Mouse (Mus musculus) embryonic facial prominence, embryonic 13.5 days (tissue): ENCODE results near the gene Dpep2nb. TPM values are rescaled to one million over a fixed set of nuclear protein-coding genes. Genes with fewer than 3 reads are reported as not detected.

Experiments used
- ATAC-seq: fragments of 200-750 bp; cut with Nextera tagmentation; 2 replicates; pipeline ENCODE4 v1.8.0; 2017; ENCODE audit warnings: low read depth; ENCODE audit not compliant: insufficient number of reproducible peaks, insufficient read depth, low FRiP score, low TSS enrichment
- H3K27ac ChIP-seq: fragments of 300-500 bp; sonication (generic); 2 replicates; pipeline ENCODE4 v1.5.1; 2015; ENCODE audit warnings: moderate library complexity, mild to moderate bottlenecking, inconsistent platforms
- H3K27me3 ChIP-seq: fragments of 300-500 bp; sonication (generic); 2 replicates; pipeline ENCODE4 v1.6.1; 2015; ENCODE audit warnings: mild to moderate bottlenecking, inconsistent platforms
- H3K36me3 ChIP-seq: fragments of 300-500 bp; sonication (generic); 2 replicates; pipeline ENCODE4 v1.6.1; 2015; ENCODE audit warnings: mild to moderate bottlenecking, inconsistent platforms
- H3K4me1 ChIP-seq: fragments of 300-500 bp; sonication (generic); 2 replicates; pipeline ENCODE4 v1.6.1; 2015; ENCODE audit warnings: inconsistent platforms
- H3K4me2 ChIP-seq: fragments of 300-500 bp; sonication (generic); 2 replicates; pipeline ENCODE4 v1.6.1; 2015; ENCODE audit warnings: moderate library complexity, mild to moderate bottlenecking, inconsistent platforms
- H3K4me3 ChIP-seq: fragments of 300-500 bp; sonication (generic); 2 replicates; pipeline ENCODE4 v1.5.1; 2015; ENCODE audit warnings: mild to moderate bottlenecking, inconsistent platforms
- H3K9ac ChIP-seq: fragments of 300-500 bp; sonication (generic); 2 replicates; pipeline ENCODE4 v1.6.1; 2015; ENCODE audit warnings: mild to moderate bottlenecking, inconsistent platforms
- H3K9me3 ChIP-seq: fragments of 300-500 bp; sonication (generic); 2 replicates; pipeline ENCODE4 v1.6.1; 2016; ENCODE audit warnings: inconsistent platforms
- WGBS: fragments of 180-500 bp; shearing (Covaris S2); methylation state at CpG from one replicate; pipeline ENCODE4 v1.1.7; 2015; ENCODE audit warnings: mixed read lengths; 5-methylcytosine and 5-hydroxymethylcytosine counted together
- polyA plus RNA-seq: library from polyadenylated mRNA; unstranded; fragments of >200 nt; fragmentation: Nextera tagmentation; extraction: Ambion mirVana; gene quantifications from 2 replicates; pipeline ENCODE4 v1.2.1, GENCODE M21; 2015

Dpep2nb gene
- polyA plus RNA-seq, 1 experiment from 2014 or later, result not detected

DNA sequence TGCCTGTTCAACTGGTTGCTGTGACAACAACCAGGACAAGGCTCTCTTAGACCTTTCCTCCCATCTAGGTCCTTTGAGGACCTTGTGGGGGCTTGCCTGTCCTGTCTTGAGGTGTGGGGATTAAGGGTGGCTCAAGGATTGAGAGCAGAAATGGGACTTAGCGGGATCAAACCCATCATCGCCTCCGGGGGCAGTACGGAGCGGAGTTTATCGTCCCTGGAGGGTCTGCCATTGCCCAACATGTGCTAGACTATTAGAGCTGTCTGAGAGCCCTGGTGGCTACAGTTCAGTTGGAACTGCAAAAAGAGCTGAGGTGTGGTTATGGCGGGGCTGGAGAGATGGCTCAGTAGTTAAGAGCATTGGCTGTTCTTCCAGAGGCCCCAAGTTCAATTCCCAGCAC is 30.4 kb downstream of the Dpep2nb start:
- H3K9ac ChIP-seq, result no peak overlapping the region
- no peak overlapping the region for H3K4me2 ChIP-seq
- no peaks in the 10 kb centered on the region for H3K9me3 ChIP-seq
- no peaks in the 10 kb centered on the region for H3K27me3 ChIP-seq
- H3K27ac ChIP-seq, result no peak overlapping the region
- no peaks in the 10 kb centered on the region for H3K36me3 ChIP-seq
- ATAC-seq, result no peak
- WGBS, result 68% methylated on average over 7 of the region's 7 CpGs
- H3K4me1 ChIP-seq, result no peaks in the 10 kb centered on the region
- no peak overlapping the region for H3K4me3 ChIP-seq

DNA sequence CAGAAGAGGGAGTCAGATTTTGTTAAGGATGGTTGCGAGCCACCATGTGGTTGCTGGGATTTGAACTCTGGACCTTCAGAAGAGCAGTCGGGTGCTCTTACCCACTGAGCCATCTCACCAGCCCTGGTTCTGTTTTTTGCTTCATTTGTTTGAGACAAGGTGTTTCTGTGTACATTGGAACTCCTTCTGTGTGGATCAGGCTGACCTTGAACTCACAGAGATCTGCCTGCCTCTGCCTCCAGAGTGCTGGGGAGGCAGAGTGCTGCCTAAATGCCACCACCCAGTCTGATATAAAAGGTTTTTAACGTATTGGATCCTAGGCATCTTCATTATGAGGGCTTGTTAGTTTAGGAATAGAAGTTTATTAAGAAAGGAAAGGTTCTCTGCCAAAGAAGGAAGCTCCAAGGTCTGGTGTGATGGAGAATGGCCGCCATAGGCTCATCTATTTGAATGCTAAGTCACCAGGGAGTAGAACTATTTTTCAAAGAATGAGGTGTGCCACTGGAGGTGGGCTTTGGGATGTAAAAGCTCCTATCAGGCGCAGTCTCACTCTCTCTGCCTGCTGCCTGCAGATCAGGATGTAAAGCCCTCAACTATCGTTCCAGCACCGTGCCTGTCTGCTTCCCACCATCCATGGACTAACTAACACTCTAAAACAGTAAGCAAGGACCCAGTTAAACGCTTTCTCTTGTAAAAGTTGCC is 34.6 kb downstream of the Dpep2nb start:
- Histone ChIP-seq H3K36me3 (no peaks in the 10 kb centered on the region), H3K27me3 (no peaks in the 10 kb centered on the region), H3K9me3 (no peaks in the 10 kb centered on the region), H3K9ac (no peak overlapping the region), H3K4me2 (no peak overlapping the region), H3K4me1 (peaks cover 11% of the 10 kb centered on the region), H3K4me3 (no peak overlapping the region), H3K27ac (no peak overlapping the region)
- ATAC-seq, result no peak
- 70% methylated on average over 8 of the region's 8 CpGs for WGBS

DNA sequence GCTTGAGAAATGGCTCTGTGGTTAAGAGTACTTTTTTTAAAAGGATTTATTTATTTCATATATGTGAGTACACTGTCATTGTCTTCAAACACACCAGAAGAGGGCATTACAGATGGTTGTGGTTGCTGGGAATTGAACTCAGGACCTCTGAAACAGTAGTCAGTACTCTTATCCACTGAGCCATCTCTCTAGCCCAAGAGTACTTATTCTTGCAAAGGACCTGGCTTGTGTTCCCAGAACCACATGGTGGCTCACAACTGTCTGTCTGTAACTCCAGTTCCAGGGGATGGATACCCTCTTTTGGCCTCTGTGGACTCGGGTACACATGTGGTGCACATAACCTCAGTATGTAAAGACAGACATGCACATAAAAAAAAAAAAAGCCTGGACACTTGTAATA is 36.4 kb downstream of the Dpep2nb start:
- 70% methylated on average over 1 of the region's 1 CpGs for WGBS
- no peaks in the 10 kb centered on the region for H3K27me3 ChIP-seq
- no peak overlapping the region for H3K4me3 ChIP-seq
- no peak overlapping the region for H3K4me2 ChIP-seq
- no peak overlapping the region for H3K27ac ChIP-seq
- H3K9ac ChIP-seq, result no peak overlapping the region
- peaks cover 21% of the 10 kb centered on the region for H3K4me1 ChIP-seq
- H3K36me3 ChIP-seq, result no peaks in the 10 kb centered on the region
- no peak for ATAC-seq
- H3K9me3 ChIP-seq, result no peaks in the 10 kb centered on the region

DNA sequence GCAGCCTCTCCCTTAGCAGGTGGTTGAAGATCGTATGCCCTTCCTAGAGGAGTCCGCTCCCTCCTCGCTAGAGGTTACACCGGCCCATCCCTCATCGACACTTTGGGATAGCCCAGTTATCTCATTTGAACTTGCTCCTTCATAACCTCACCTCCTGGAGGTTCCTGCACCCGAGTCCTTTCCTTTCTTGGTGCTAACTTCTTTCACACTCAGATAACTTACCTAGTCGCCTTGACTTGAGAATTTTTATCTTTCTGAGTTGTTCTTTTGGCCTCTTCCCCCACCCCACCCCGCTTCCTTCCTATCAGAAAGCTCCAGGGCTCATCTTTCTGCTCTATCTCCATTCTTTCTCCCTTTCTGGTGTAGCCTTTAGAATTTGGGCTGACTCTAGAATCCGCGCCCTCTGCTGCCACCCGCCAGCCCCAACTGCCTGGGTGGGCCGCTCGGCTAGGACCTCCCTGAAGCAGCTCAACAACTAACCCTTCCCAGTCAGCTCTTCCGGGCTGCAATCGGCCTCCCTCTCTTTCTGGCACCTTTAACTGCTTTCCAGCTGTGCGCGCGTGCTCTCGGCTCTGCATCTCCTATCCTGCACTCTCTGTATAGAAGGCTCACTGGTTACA is 39.0 kb downstream of the Dpep2nb start:
- no peaks in the 10 kb centered on the region for H3K27me3 ChIP-seq
- H3K9me3 ChIP-seq, result no peaks in the 10 kb centered on the region
- peak overlapping the region; percentile 57; the same call in 1 of the 2 replicates for H3K9ac ChIP-seq
- peaks cover 35% of the 10 kb centered on the region for H3K4me1 ChIP-seq
- H3K36me3 ChIP-seq, result no peaks in the 10 kb centered on the region
- H3K4me2 ChIP-seq, result peak overlapping the region; percentile 75
- H3K4me3 ChIP-seq, result peak overlapping the region; percentile 84
- ATAC-seq, result no peak
- WGBS, result 7% methylated on average over 19 of the region's 19 CpGs
- H3K27ac ChIP-seq, result peak overlapping the region; percentile 39

DNA sequence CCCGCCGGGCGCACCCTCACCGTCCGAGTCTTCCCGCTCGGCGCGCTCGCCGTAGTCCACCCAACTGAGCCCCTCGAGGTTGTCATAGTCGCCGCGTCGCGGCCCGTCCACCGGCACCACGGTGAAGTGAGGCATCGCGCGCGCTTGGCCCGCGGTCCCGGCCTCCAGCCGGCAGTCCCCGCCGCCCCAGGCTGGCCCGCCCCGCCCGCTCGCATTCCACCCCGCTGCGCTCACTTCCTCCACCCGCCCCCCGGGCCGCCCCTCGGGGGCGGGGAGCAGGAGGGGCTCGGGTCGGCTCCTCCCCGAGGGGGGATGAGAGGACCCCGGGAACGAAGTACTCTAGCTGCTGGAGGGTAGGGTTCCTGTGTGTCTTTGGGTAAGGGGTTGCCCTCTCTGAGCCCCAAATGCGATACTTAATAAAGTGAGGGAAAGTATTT is 39.9 kb downstream of the Dpep2nb start, which contains the start of gene Slc12a4:
Slc12a4 (minus strand) TSS at position 193 of the 437 bp plus-strand sequence.
- Histone ChIP-seq H3K27ac (peak within 1 kb of the TSS; percentile 94), H3K36me3 (peaks cover 4% of the 10 kb centered on the region; the same call in 1 of the 2 replicates), H3K4me1 (peaks cover 41% of the 10 kb centered on the region), H3K9me3 (no peaks in the 10 kb centered on the region), H3K9ac (peak within 1 kb of the TSS; percentile 92), H3K27me3 (no peaks in the 10 kb centered on the region), H3K4me3 (peak within 1 kb of the TSS; percentile 84), H3K4me2 (peak within 1 kb of the TSS; percentile 75)
- ATAC-seq, result peak; percentile 84
- under 1% methylated on average over 47 of the region's 47 CpGs for WGBS

DNA sequence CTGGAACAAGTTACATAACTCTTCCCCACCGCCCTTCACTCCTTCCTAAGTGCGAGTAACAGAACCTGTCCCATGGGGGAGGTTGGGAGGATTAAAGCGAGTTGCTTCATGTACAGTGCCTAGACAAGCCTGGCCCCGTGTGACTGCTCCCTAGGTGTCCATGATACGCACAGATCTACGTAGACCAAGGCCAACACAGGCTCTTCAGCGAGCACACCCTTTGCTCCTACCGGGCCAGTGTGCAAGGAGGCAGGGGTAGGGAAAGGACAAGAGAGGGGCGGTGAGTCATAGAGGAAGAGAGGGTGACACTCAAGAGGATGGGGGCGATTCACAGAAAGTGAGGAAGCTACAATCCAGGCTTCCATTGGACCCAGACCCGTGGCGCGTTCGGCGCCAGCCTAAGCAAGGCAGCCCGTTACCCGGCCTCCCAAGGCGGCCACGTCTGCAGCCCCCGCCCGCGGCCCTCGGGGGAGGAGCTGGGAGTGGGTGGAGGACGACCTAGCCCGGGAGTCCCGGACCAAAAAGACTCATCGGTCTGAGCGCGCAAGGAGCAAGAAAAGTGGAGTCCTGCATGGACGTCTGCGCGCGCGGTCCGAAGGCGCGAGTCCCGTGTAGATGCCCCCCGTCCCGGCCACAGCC is 40.4 kb downstream of the Dpep2nb start:
- H3K27me3 ChIP-seq, result no peaks in the 10 kb centered on the region
- ATAC-seq, result peak; percentile 72
- H3K4me1 ChIP-seq, result peaks cover 41% of the 10 kb centered on the region
- H3K36me3 ChIP-seq, result peaks cover 7% of the 10 kb centered on the region
- WGBS, result 1% methylated on average over 40 of the region's 40 CpGs
- no peaks in the 10 kb centered on the region for H3K9me3 ChIP-seq
- H3K27ac ChIP-seq, result peak overlapping the region; percentile 94
- H3K9ac ChIP-seq, result peak overlapping the region; percentile 92
- peak overlapping the region; percentile 84 for H3K4me3 ChIP-seq
- H3K4me2 ChIP-seq, result peak overlapping the region; percentile 75

DNA sequence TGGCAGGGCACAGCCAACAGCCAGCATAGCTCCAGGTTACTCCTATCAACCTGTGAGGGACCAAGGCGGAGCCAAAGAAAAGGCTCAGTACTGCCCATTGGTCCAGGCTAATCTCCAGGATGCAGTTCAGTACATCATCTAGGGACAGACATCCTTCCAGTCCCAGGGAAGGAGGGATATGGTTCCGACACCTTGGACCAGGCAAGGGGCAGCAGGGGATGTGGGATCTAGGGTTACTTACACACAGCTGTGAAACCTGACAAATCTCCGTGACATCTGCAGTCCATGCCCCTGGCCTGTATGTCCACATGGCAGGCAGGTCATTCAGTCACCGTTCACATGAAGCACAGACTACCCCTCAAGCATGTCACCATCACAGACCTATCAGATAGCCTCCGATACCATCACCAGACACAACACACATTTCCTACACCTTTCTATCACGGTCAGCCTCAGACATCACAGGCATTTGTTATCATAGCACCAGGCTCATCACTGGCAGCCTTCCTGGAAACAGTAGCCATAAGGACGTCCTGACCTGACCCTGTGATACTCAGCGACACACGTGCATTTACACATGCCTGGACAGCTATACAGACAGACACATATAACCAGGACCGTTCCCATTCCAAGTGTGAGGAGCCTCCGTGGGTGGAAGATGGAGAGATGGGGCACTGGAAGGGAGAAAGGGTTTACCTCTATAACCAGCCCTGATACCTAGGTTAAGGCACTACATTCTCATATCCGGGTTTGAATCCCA is 41.1 kb downstream of the Dpep2nb start:
- WGBS, result 52% methylated on average over 12 of the region's 12 CpGs
- ATAC-seq, result no peak
- peaks cover 47% of the 10 kb centered on the region for H3K4me1 ChIP-seq
- no peaks in the 10 kb centered on the region for H3K27me3 ChIP-seq
- H3K9me3 ChIP-seq, result no peaks in the 10 kb centered on the region
- peak overlapping the region; percentile 94; the same call in 1 of the 2 replicates for H3K27ac ChIP-seq
- H3K9ac ChIP-seq, result peak overlapping the region; percentile 92
- H3K4me3 ChIP-seq, result peak overlapping the region; percentile 84
- peaks cover 14% of the 10 kb centered on the region for H3K36me3 ChIP-seq
- H3K4me2 ChIP-seq, result peak overlapping the region; percentile 75

DNA sequence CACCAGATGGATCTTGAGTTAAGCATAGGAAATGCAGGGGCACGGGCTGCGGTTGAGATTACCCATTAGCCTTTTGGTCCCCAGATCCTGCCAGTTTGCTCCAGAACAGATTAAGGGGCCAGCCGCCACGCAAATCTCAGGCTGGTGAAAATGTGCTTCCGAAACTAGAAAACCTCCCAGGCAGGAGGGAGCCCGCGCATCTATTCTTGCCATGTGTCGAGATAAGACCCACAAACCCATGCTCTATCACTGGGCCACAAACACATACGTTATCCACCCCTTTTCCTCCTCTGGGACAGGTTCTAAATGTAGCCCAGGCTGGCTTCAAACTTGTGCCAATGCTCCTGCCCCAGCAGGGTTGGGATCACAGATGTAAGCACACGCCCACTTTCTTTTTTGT is 44.2 kb downstream of the Dpep2nb start:
- WGBS, result 88% methylated on average over 10 of the region's 10 CpGs
- H3K27me3 ChIP-seq, result no peaks in the 10 kb centered on the region
- H3K4me3 ChIP-seq, result no peak overlapping the region
- H3K36me3 ChIP-seq, result peaks cover 41% of the 10 kb centered on the region
- H3K27ac ChIP-seq, result no peak overlapping the region
- no peaks in the 10 kb centered on the region for H3K9me3 ChIP-seq
- no peak overlapping the region for H3K4me2 ChIP-seq
- H3K9ac ChIP-seq, result no peak overlapping the region
- ATAC-seq, result no peak
- peaks cover 44% of the 10 kb centered on the region for H3K4me1 ChIP-seq

DNA sequence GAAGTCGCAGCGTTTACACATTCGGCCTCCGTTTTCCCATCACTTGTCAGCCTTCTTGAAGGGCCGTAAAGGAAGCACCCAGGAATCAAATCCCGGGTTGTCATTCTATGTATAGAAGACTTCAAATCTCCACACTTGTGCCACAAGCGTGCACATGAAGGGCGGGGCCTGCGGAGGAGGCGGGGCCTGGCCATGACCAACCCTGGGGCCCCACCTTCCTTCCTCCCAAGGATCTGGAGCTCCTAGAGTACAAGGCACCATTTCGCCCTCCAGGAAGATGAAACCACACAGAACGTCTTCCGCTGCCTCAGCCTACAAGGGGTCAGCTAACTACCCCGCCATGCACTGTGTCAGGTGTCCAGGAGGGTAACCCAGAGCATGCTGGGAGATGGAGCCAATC is 44.7 kb downstream of the Dpep2nb start:
- Histone ChIP-seq H3K27me3 (no peaks in the 10 kb centered on the region), H3K4me2 (no peak overlapping the region), H3K9me3 (no peaks in the 10 kb centered on the region), H3K4me1 (peaks cover 40% of the 10 kb centered on the region), H3K36me3 (peaks cover 45% of the 10 kb centered on the region), H3K9ac (no peak overlapping the region), H3K4me3 (no peak overlapping the region), H3K27ac (no peak overlapping the region)
- ATAC-seq, result no peak
- 75% methylated on average over 14 of the region's 14 CpGs for WGBS

DNA sequence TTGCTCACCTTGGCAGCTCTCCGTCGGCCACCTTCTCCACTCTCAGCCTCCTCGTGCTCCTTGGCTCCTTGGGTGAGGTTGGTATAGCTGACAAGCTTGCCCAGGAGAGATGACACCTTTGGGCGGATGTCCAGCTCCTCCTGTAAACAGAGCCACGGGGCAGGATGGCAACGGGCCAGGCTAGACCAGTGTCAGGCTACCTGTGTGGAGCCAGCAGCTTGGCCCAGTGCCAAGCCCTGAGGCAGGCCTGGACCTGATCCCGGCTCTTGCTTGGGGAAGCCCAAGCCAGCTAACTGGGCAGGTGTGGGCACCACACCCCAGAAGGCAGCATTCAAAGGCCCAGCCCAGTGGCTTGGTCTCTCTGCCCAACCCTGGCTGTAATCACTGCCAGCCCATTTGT is 46.4 kb downstream of the Dpep2nb start:
- ATAC-seq, result no peak
- peaks cover 61% of the 10 kb centered on the region for H3K36me3 ChIP-seq
- H3K27me3 ChIP-seq, result no peaks in the 10 kb centered on the region
- WGBS, result 76% methylated on average over 7 of the region's 7 CpGs
- no peak overlapping the region for H3K9ac ChIP-seq
- no peak overlapping the region for H3K4me2 ChIP-seq
- no peak overlapping the region for H3K4me3 ChIP-seq
- H3K9me3 ChIP-seq, result no peaks in the 10 kb centered on the region
- H3K27ac ChIP-seq, result no peak overlapping the region
- peaks cover 30% of the 10 kb centered on the region for H3K4me1 ChIP-seq

DNA sequence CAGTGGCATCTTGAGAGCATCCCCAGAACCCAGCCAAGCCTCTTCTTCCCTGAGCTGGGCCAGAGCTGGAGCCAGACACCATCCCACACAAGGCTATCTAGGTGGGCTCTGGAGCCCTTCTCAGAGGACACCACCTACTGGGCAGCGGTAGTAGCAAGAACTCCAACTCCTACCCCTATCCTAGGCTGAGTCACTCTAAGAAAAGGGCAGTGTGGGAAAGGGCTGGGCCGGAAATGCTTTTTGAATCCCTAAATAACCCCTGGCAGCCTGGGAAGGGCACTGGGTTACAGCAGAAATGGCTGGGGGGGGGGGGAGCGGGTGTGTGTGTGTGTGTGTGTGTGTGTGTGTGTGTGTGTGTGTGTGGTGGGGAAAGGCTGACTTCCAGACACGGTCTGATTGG is 48.0 kb downstream of the Dpep2nb start:
- no peaks in the 10 kb centered on the region for H3K27me3 ChIP-seq
- WGBS, result 70% methylated on average over 4 of the region's 4 CpGs

More for the DNA sequence above, 48.0 kb downstream of the Dpep2nb start:
- Histone ChIP-seq H3K4me2 (no peak overlapping the region), H3K4me3 (no peak overlapping the region), H3K27ac (no peak overlapping the region), H3K9me3 (no peaks in the 10 kb centered on the region), H3K36me3 (peaks cover 76% of the 10 kb centered on the region), H3K4me1 (peaks cover 18% of the 10 kb centered on the region), H3K9ac (no peak overlapping the region)
- ATAC-seq, result no peak
